Mouse (Mus musculus): ENCODE measurements around the gene Rnf126. TPM values are rescaled to one million over a fixed set of nuclear protein-coding genes. Genes with fewer than 3 reads are reported as not detected.

Gene Rnf126
- polyA plus RNA-seq, 1 experiment from 2014 or later = 93.0 TPM

- 6% methylated on average over 43 of the region's 43 CpGs for WGBS
- no peaks in the 10 kb centered on the region for H3K9me3 ChIP-seq
- H3K4me1 ChIP-seq = peaks cover 19% of the 10 kb centered on the region
- H3K36me3 ChIP-seq = no peaks in the 10 kb centered on the region
- peak overlapping the region; percentile 95 for H3K4me2 ChIP-seq (replicated peaks)
- peak overlapping the region; percentile 60 for H3K4me3 ChIP-seq
- ATAC-seq (ENCODE audit: low FRiP score, low read depth) = no peak
- no peak overlapping the region for H3K27ac ChIP-seq
- H3K9ac ChIP-seq = no peak overlapping the region
- peaks cover 78% of the 10 kb centered on the region for H3K27me3 ChIP-seq
Observed at GRCm38 (mm10) chr10:79717640-79718357, 49.0 kb downstream of the Rnf126 start.

GRCm38 (mm10) chr10:79716988-79717355 is 49.8 kb downstream of the Rnf126 start:
- under 1% methylated on average over 37 of the region's 44 CpGs for WGBS
- ATAC-seq (ENCODE audit: low FRiP score, low read depth) = no peak; the same call in 1 of the 2 replicates
- peak overlapping the region; percentile 60 for H3K4me3 ChIP-seq

GRCm38 (mm10) chr10:79716254-79716987 is 50.3 kb downstream of the Rnf126 start, which contains the start of gene Hcn2:
TSS of gene Hcn2 (plus strand) at chr10:79716634.
- H3K27ac ChIP-seq = no peak within 1 kb of the TSS
- H3K36me3 ChIP-seq = peaks cover 8% of the 10 kb centered on the region
- peaks cover 80% of the 10 kb centered on the region for H3K27me3 ChIP-seq
- WGBS = 4% methylated on average over 37 of the region's 91 CpGs
- H3K9me3 ChIP-seq = no peaks in the 10 kb centered on the region
- peak within 1 kb of the TSS; percentile 60 for H3K4me3 ChIP-seq
- peak within 1 kb of the TSS; percentile 95 for H3K4me2 ChIP-seq (replicated peaks)
- peak within 1 kb of the TSS; percentile 43 for H3K9ac ChIP-seq
- H3K4me1 ChIP-seq = peaks cover 19% of the 10 kb centered on the region
- ATAC-seq (ENCODE audit: low FRiP score, low read depth) = no peak

More at GRCm38 (mm10) chr10:79716988-79717355, 49.8 kb downstream of the Rnf126 start:
- Histone ChIP-seq H3K27me3 (peaks cover 80% of the 10 kb centered on the region), H3K9me3 (no peaks in the 10 kb centered on the region), H3K4me2 (replicated peaks) (peak overlapping the region; percentile 95), H3K4me1 (peaks cover 19% of the 10 kb centered on the region), H3K27ac (no peak overlapping the region), H3K36me3 (peaks cover 2% of the 10 kb centered on the region), H3K9ac (peak overlapping the region; percentile 43)

- no peaks in the 10 kb centered on the region for H3K9me3 ChIP-seq
- ATAC-seq (ENCODE audit: low FRiP score, low read depth) = no peak
- peaks cover 74% of the 10 kb centered on the region for H3K27me3 ChIP-seq
- H3K36me3 ChIP-seq = peaks cover 22% of the 10 kb centered on the region
- no peak overlapping the region for H3K9ac ChIP-seq
- H3K4me1 ChIP-seq = peaks cover 19% of the 10 kb centered on the region
- WGBS = 76% methylated on average over 4 of the region's 4 CpGs
- no peak overlapping the region for H3K4me3 ChIP-seq
- H3K4me2 ChIP-seq (replicated peaks) = no peak overlapping the region
- H3K27ac ChIP-seq = no peak overlapping the region
Observed at GRCm38 (mm10) chr10:79714996-79715395, 51.8 kb downstream of the Rnf126 start.

DNA sequence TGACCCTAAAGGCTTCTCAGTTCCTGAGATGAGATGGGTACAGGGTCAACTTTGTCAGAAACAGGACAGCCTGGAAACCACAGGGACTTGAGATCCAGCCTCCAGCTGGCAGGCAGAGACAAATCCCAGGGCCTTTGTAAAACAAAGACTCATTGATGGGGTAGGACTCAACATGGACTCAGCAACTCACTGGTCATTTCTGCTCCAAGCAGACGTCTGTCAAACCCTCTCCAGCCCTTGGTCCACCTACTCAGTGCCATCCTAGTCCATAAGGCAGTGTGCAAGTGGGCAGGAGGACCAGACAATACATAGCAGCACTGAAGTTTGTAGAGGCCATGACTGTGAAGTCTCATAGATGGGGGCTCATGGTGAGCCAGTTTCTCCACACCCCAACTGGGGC is 53.6 kb downstream of the Rnf126 start:
- WGBS = 30% methylated on average over 1 of the region's 1 CpGs
- no peak overlapping the region for H3K4me2 ChIP-seq (replicated peaks)
- ATAC-seq (ENCODE audit: low FRiP score, low read depth) = no peak
- peaks cover 55% of the 10 kb centered on the region for H3K27me3 ChIP-seq
- peaks cover 38% of the 10 kb centered on the region for H3K36me3 ChIP-seq
- H3K4me3 ChIP-seq = no peak overlapping the region
- no peak overlapping the region for H3K27ac ChIP-seq
- peaks cover 19% of the 10 kb centered on the region for H3K4me1 ChIP-seq
- no peaks in the 10 kb centered on the region for H3K9me3 ChIP-seq
- H3K9ac ChIP-seq = no peak overlapping the region

DNA sequence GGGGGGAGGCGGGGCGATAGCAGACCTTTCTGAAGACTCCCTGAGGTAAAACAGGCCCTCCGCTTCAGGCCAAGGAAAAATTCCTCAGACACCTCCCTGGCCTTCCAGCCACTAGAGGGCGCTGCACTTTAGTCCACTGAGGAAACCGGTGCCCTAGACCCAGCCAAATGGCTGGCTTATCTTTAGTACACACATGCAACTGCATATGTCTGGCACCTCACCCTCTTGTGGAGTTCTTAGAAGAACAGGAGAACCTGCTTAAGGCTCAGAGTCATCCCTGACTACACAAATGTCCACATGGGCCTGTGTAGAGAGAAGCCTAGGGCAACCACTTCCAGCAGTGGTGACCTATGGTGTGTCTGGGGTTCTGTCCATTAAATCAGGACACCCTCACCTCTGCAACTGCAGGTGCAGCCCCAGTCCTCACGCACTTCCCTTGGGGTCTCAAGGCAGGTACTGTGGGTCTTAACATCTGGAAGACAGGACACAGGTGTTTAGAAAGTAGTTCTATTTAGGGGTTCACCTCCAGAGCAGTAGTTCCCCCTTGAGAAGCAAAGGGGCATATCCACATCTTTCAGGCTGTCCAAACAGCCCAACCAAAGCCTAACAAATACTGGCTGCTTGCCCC is 54.1 kb downstream of the Rnf126 start:
- Histone ChIP-seq H3K9me3 (no peaks in the 10 kb centered on the region), H3K4me1 (peaks cover 19% of the 10 kb centered on the region), H3K4me2 (replicated peaks) (no peak overlapping the region), H3K9ac (no peak overlapping the region), H3K36me3 (peaks cover 43% of the 10 kb centered on the region), H3K27ac (no peak overlapping the region), H3K27me3 (peaks cover 50% of the 10 kb centered on the region), H3K4me3 (no peak overlapping the region)
- no peak; the same call in 1 of the 2 replicates for ATAC-seq (ENCODE audit: low FRiP score, low read depth)
- WGBS = 22% methylated on average over 4 of the region's 6 CpGs

- no peak overlapping the region for H3K4me3 ChIP-seq
- peak; percentile 16; the same call in 1 of the 2 replicates for ATAC-seq (ENCODE audit: low FRiP score, low read depth)
- no peak overlapping the region for H3K9ac ChIP-seq
- no peaks in the 10 kb centered on the region for H3K9me3 ChIP-seq
- peaks cover 48% of the 10 kb centered on the region for H3K36me3 ChIP-seq
- H3K27me3 ChIP-seq = peaks cover 44% of the 10 kb centered on the region
- no peak overlapping the region for H3K4me2 ChIP-seq (replicated peaks)
- H3K27ac ChIP-seq = no peak overlapping the region
- peaks cover 19% of the 10 kb centered on the region for H3K4me1 ChIP-seq
- 100% methylated on average over 1 of the region's 1 CpGs for WGBS
Observed at GRCm38 (mm10) chr10:79712029-79712428, 54.7 kb downstream of the Rnf126 start.

- ATAC-seq (ENCODE audit: low FRiP score, low read depth) = no peak
- Histone ChIP-seq H3K9ac (no peak overlapping the region), H3K4me2 (replicated peaks) (no peak overlapping the region), H3K36me3 (peaks cover 60% of the 10 kb centered on the region), H3K27me3 (peaks cover 17% of the 10 kb centered on the region), H3K4me3 (no peak overlapping the region), H3K4me1 (peaks cover 31% of the 10 kb centered on the region), H3K9me3 (no peaks in the 10 kb centered on the region), H3K27ac (no peak overlapping the region)
- WGBS = 82% methylated on average over 7 of the region's 7 CpGs
Observed at GRCm38 (mm10) chr10:79709307-79709706, 57.4 kb downstream of the Rnf126 start.

GRCm38 (mm10) chr10:79708668-79709067 is 58.1 kb downstream of the Rnf126 start:
- 93% methylated on average over 21 of the region's 21 CpGs for WGBS
- Histone ChIP-seq H3K4me3 (no peak overlapping the region), H3K4me2 (replicated peaks) (0 out of 2 replicates have a peak overlapping the region, but pooled peaks have one; percentile 5), H3K9me3 (no peaks in the 10 kb centered on the region), H3K4me1 (peaks cover 31% of the 10 kb centered on the region), H3K27me3 (peaks cover 11% of the 10 kb centered on the region), H3K36me3 (peaks cover 60% of the 10 kb centered on the region), H3K9ac (no peak overlapping the region), H3K27ac (peak overlapping the region; percentile 34; the same call in 1 of the 2 replicates)
- ATAC-seq (ENCODE audit: low FRiP score, low read depth) = no peak

Other genes starting within 250 kb of the Rnf126 start
- 22.6 and 23.2 TPM in 2 replicates for gene Plpp2, start 233.2 kb downstream of the Rnf126 start, polyA plus RNA-seq (2015; fragmentation: Nextera tagmentation; extraction: Ambion mirVana)
- gene Mier2, start 211.8 kb downstream of the Rnf126 start, polyA plus RNA-seq (2015; fragmentation: Nextera tagmentation; extraction: Ambion mirVana) = 70.1 and 74.5 TPM in 2 replicates
- gene Theg, start 179.6 kb downstream of the Rnf126 start, polyA plus RNA-seq (2015; fragmentation: Nextera tagmentation; extraction: Ambion mirVana) = not detected in 2 replicates
- gene C2cd4c, start 152.9 kb downstream of the Rnf126 start, polyA plus RNA-seq (2015; fragmentation: Nextera tagmentation; extraction: Ambion mirVana) = 0.03 and 0.05 TPM in 2 replicates
- 11.3 and 11.9 TPM in 2 replicates for gene Shc2, start 129.0 kb downstream of the Rnf126 start, polyA plus RNA-seq (2015; fragmentation: Nextera tagmentation; extraction: Ambion mirVana)
- gene Odf3l2, start 121.2 kb downstream of the Rnf126 start, polyA plus RNA-seq (2015; fragmentation: Nextera tagmentation; extraction: Ambion mirVana) = not detected in 2 replicates
- gene Madcam1, start 102.4 kb downstream of the Rnf126 start, polyA plus RNA-seq (2015; fragmentation: Nextera tagmentation; extraction: Ambion mirVana) = 7.0 and 8.2 TPM in 2 replicates
- 62.0 and 65.9 TPM in 2 replicates for gene Tpgs1, start 97.6 kb downstream of the Rnf126 start, polyA plus RNA-seq (2015; fragmentation: Nextera tagmentation; extraction: Ambion mirVana)
- gene Cdc34, start 84.8 kb downstream of the Rnf126 start, polyA plus RNA-seq (2015; fragmentation: Nextera tagmentation; extraction: Ambion mirVana) = 116 and 123 TPM in 2 replicates
- gene Gzmm, start 77.9 kb downstream of the Rnf126 start, polyA plus RNA-seq (2015; fragmentation: Nextera tagmentation; extraction: Ambion mirVana) = 0.83 and 0.92 TPM in 2 replicates
- gene Bsg, start 62.5 kb downstream of the Rnf126 start, polyA plus RNA-seq (2015; fragmentation: Nextera tagmentation; extraction: Ambion mirVana) = 761 and 775 TPM in 2 replicates
- gene Hcn2, start 50.3 kb downstream of the Rnf126 start, polyA plus RNA-seq (2015; fragmentation: Nextera tagmentation; extraction: Ambion mirVana) = not detected in 2 replicates
- 49.4 and 54.9 TPM in 2 replicates for gene Polrmt, start 20.4 kb downstream of the Rnf126 start, polyA plus RNA-seq (2015; fragmentation: Nextera tagmentation; extraction: Ambion mirVana)
- gene Fgf22, start 11.9 kb downstream of the Rnf126 start, polyA plus RNA-seq (2015; fragmentation: Nextera tagmentation; extraction: Ambion mirVana) = 0.34 and 0.47 TPM in 2 replicates
- 7.0 and 7.8 TPM in 2 replicates for gene Fstl3, start 10.3 kb upstream of the Rnf126 start, polyA plus RNA-seq (2015; fragmentation: Nextera tagmentation; extraction: Ambion mirVana)
- gene Prss57, start 24.0 kb upstream of the Rnf126 start, polyA plus RNA-seq (2015; fragmentation: Nextera tagmentation; extraction: Ambion mirVana) = 0.11 TPM in 1 of 2 replicates, not detected in the other
- 101 TPM in 2 replicates for gene Palm, start 26.6 kb upstream of the Rnf126 start, polyA plus RNA-seq (2015; fragmentation: Nextera tagmentation; extraction: Ambion mirVana)
- gene Misp, start 54.0 kb upstream of the Rnf126 start, polyA plus RNA-seq (2015; fragmentation: Nextera tagmentation; extraction: Ambion mirVana) = 0.90 and 1.4 TPM in 2 replicates
- 347 and 366 TPM in 2 replicates for gene Ptbp1, start 87.5 kb upstream of the Rnf126 start, polyA plus RNA-seq (2015; fragmentation: Nextera tagmentation; extraction: Ambion mirVana)
- 11.1 and 11.3 TPM in 2 replicates for gene Prtn3, start 107.5 kb upstream of the Rnf126 start, polyA plus RNA-seq (2015; fragmentation: Nextera tagmentation; extraction: Ambion mirVana)
- 138 and 142 TPM in 2 replicates for gene Plppr3, start 107.7 kb upstream of the Rnf126 start, polyA plus RNA-seq (2015; fragmentation: Nextera tagmentation; extraction: Ambion mirVana)
- gene Elane, start 119.3 kb upstream of the Rnf126 start, polyA plus RNA-seq (2015; fragmentation: Nextera tagmentation; extraction: Ambion mirVana) = 0.29 and 0.86 TPM in 2 replicates
- gene Cfd, start 123.9 kb upstream of the Rnf126 start, polyA plus RNA-seq (2015; fragmentation: Nextera tagmentation; extraction: Ambion mirVana) = not detected in 2 replicates
- 44.9 and 46.8 TPM in 2 replicates for gene Med16, start 142.0 kb upstream of the Rnf126 start, polyA plus RNA-seq (2015; fragmentation: Nextera tagmentation; extraction: Ambion mirVana)
- gene Gm26602, start 143.9 kb upstream of the Rnf126 start, polyA plus RNA-seq (2015; fragmentation: Nextera tagmentation; extraction: Ambion mirVana) = 20.3 TPM in 1 of 2 replicates, not detected in the other
- gene Kiss1r, start 150.0 kb upstream of the Rnf126 start, polyA plus RNA-seq (2015; fragmentation: Nextera tagmentation; extraction: Ambion mirVana) = 0.94 and 1.0 TPM in 2 replicates
- 186 and 188 TPM in 2 replicates for gene R3hdm4, start 154.3 kb upstream of the Rnf126 start, polyA plus RNA-seq (2015; fragmentation: Nextera tagmentation; extraction: Ambion mirVana)
- 5.5 and 6.2 TPM in 2 replicates for gene Arid3a, start 160.1 kb upstream of the Rnf126 start, polyA plus RNA-seq (2015; fragmentation: Nextera tagmentation; extraction: Ambion mirVana)
- 105 and 106 TPM in 2 replicates for gene Wdr18, start 193.2 kb upstream of the Rnf126 start, polyA plus RNA-seq (2015; fragmentation: Nextera tagmentation; extraction: Ambion mirVana)
- 0.41 and 0.73 TPM in 2 replicates for gene Grin3b, start 203.8 kb upstream of the Rnf126 start, polyA plus RNA-seq (2015; fragmentation: Nextera tagmentation; extraction: Ambion mirVana)
- 16.0 and 19.5 TPM in 2 replicates for gene Tmem259, start 217.4 kb upstream of the Rnf126 start, polyA plus RNA-seq (2015; fragmentation: Nextera tagmentation; extraction: Ambion mirVana)
- 287 and 299 TPM in 2 replicates for gene Cnn2, start 221.6 kb upstream of the Rnf126 start, polyA plus RNA-seq (2015; fragmentation: Nextera tagmentation; extraction: Ambion mirVana)
- 1.8 and 1.9 TPM in 2 replicates for gene Abca7, start 229.5 kb upstream of the Rnf126 start, polyA plus RNA-seq (2015; fragmentation: Nextera tagmentation; extraction: Ambion mirVana)
- gene Arhgap45, start 249.7 kb upstream of the Rnf126 start, polyA plus RNA-seq (2015; fragmentation: Nextera tagmentation; extraction: Ambion mirVana) = 7.3 and 7.6 TPM in 2 replicates

Data from limb, embryonic 13.5 days (tissue).